8 mouse cellular contexts compared by ENCODE assay signal in the genomic region with DNA sequence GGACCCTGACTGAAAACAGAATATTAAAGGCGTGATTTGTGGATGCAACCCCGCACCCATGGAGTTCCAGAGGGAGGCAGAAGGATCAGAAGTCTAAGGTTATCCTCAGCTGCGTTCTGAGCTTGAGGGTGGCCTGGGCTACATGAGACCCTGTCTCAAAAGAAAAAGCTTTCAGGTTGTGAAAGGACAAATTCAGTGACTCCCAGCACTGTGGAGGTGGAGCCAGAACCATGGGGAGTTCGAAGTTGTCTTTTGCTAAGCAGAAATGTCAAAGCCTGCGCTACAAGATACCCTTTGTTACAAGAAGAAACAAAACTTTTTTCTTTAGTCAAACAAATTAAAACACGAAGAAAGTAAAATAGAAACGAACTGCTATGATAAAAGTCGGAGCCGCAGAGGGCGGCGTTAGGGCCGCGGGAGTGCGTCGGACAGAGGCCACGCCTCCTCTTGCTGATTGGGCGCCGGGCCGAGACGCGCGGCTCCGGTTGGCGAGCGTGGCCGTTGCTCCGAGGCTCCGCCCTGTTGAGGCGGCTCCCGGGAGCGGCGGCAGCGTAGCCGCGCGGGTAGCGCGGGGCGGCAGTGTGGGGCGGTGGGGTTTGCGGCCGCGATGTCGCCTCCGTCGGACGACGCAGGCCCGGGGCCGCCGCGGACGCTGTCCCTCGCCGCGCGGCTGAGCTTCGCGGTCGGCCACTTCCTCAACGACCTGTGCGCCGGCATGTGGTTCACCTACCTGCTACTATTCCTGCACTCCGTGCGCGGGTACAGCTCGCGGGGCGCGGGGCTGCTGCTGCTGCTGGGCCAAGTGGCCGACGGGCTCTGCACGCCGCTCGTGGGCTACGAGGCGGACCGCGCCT. TPM values are rescaled to one million over a fixed set of nuclear protein-coding genes. Genes with fewer than 3 reads are reported as not detected.
DNase-seq lines count a peak whose midpoint lies in the region; ATAC-seq and TF ChIP-seq lines count a peak whose summit lies in the region.

Mfsd12 (plus strand) TSS at position 501 of the 854 bp plus-strand sequence.

- TF ChIP-seq CTCF in lung, postnatal 0 days (IDR thresholded peaks at IDR 0.05): no peak

- peaks cover 48% of the 10 kb centered on the region for H3K27me3 ChIP-seq in hindbrain, embryonic 10.5 days (ENCODE audit: insufficient read depth, poor library complexity, severe bottlenecking)
- no peaks in the 10 kb centered on the region for H3K27me3 ChIP-seq in lung, postnatal 0 days (replicated peaks; ENCODE audit: insufficient read depth, low read length)

- peak within 1 kb of the TSS; percentile 56 for H3K9ac ChIP-seq in lung, postnatal 0 days (replicated peaks; ENCODE audit: low read depth)

- H3K27ac ChIP-seq in hindbrain, embryonic 10.5 days: peak within 1 kb of the TSS; percentile 87
- peak within 1 kb of the TSS; percentile 62; the same call in 1 of the 2 replicates for H3K27ac ChIP-seq in lung, postnatal 0 days (ENCODE audit: low read length)

- H3K4me1 ChIP-seq in hindbrain, embryonic 10.5 days (replicated peaks): peaks cover 70% of the 10 kb centered on the region
- H3K4me1 ChIP-seq in lung, postnatal 0 days (ENCODE audit: insufficient read depth, low read depth, low read length): peaks cover 14% of the 10 kb centered on the region

- no peaks in the 10 kb centered on the region for H3K9me3 ChIP-seq in hindbrain, embryonic 10.5 days
- no peaks in the 10 kb centered on the region for H3K9me3 ChIP-seq in lung, postnatal 0 days (ENCODE audit: low read length)

- peak within 1 kb of the TSS; percentile 69 for H3K4me3 ChIP-seq in hindbrain, embryonic 10.5 days
- peak within 1 kb of the TSS; percentile 70 for H3K4me3 ChIP-seq in lung, postnatal 0 days (ENCODE audit: low read depth, low read length)

- peak; percentile 94 for ATAC-seq in lung, postnatal 0 days

- H3K4me2 ChIP-seq in lung, postnatal 0 days (replicated peaks; ENCODE audit: low read depth, low read length): peak within 1 kb of the TSS; percentile 99

- peak; percentile 93 for DNase-seq in Muller cell, postnatal 12 days (ENCODE audit: inconsistent ontology term)
- peak; percentile 90 for DNase-seq in cerebellum, adult 9-11 months
- DNase-seq in frontal cortex, adult 2 months (ENCODE audit: extremely low spot score in 1 of 2, low spot score in 1 of 2): peak; percentile 69 to 93
- peak; percentile 88 for DNase-seq in hindbrain, embryonic 10.5 days (ENCODE audit: low spot score)
- DNase-seq in layer of hippocampus, adult 9-11 months: peak; percentile 90
- DNase-seq in lung, postnatal 0 days (ENCODE audit: low spot score): peak; percentile 95
- DNase-seq in ovary, postnatal 10 days (ENCODE audit: low spot score): peak; percentile 75
- peak; percentile 93 for DNase-seq in thymus, postnatal 0 days (ENCODE audit: low spot score)

- no peak for TF ChIP-seq EP300 in lung, postnatal 0 days (IDR thresholded peaks at IDR 0.05)

- 1% methylated on average over 79 of the region's 79 CpGs for WGBS in hindbrain, embryonic 10.5 days
- WGBS in lung, postnatal 0 days: 4% methylated on average over 59 of the region's 79 CpGs

- peaks cover 19% of the 10 kb centered on the region for H3K36me3 ChIP-seq in hindbrain, embryonic 10.5 days
- H3K36me3 ChIP-seq in lung, postnatal 0 days (ENCODE audit: insufficient read depth, low read length): no peaks in the 10 kb centered on the region

RNA-seq across cellular contexts. Expression of gene Mfsd12, which starts in this region (rescaled TPM):
- 27.5 and 29.5 TPM in 2 replicates for polyA plus RNA-seq in frontal cortex, adult 2 months (2012; rRNA removed)
- 9.2 and 12.9 TPM in 2 replicates for polyA plus RNA-seq in hindbrain, embryonic 10.5 days (2016; fragmentation: Nextera tagmentation; extraction: Ambion mirVana)
- polyA plus RNA-seq in lung, postnatal 0 days (2015; fragmentation: Nextera tagmentation; extraction: Ambion mirVana): 14.0 and 16.9 TPM in 2 replicates
- 36.3 and 38.1 TPM in 2 replicates for polyA plus RNA-seq in thymus, postnatal 0 days (2015; fragmentation: Nextera tagmentation; extraction: Ambion mirVana)

Comparison
In these comparisons a context has a peak if more than half of its experiments do, and no peak if none do; other contexts are left out.
1. Peak in every context shown above with its lines: DNase-seq, ATAC-seq, H3K4me3 ChIP-seq and H3K27ac ChIP-seq.